Mouse (Mus musculus): ENCODE measurements around the gene Calml4. TPM values are rescaled to one million over a fixed set of nuclear protein-coding genes. Genes with fewer than 3 reads are reported as not detected.
"Not testable (repeated sequence)": the region's sequence is repeated elsewhere in the genome, so short reads cannot be mapped to it uniquely, and the experiment has no call there.

The Calml4 gene
- polyA plus RNA-seq, 1 experiment from 2014 or later: 4.9 TPM

DNA sequence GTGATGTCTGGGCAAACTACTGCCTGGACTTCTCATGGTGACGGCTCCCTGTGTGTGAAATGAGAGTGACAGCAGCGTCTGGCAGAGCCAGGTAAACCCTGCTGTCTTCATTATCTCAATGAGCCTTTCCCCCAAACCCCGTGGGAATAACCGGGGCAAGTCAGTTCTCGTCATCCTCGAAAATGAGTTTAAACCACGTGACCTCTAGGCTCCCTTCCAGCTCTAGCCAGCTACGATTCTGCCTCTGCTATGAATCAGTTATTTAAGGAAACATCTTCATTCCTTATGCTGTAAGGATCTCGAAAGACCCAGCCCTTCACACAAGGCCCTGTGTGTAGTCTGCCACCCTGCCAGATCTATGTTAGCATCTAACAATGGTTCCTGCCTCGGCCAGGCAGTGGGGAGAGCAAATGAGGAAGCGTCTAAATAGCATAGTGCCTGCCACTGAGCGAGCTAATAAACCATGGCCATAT, 40.7 kb upstream of the Calml4 start:
- H3K4me1 ChIP-seq (ENCODE audit: control insufficient read depth, insufficient read depth, low read length): no peaks in the 10 kb centered on the region
- H3K4me3 ChIP-seq (ENCODE audit: low read depth, low read length): no peak overlapping the region
- H3K27me3 ChIP-seq (ENCODE audit: control insufficient read depth, insufficient read depth, low read length): no peaks in the 10 kb centered on the region
- 76% methylated on average over 12 of the region's 12 CpGs for WGBS
- H3K27ac ChIP-seq (replicated peaks; ENCODE audit: low read depth, low read length): no peak overlapping the region
- ATAC-seq (ENCODE audit: insufficient number of reproducible peaks, low FRiP score, low TSS enrichment, low read depth) (no peak), DNase-seq (ENCODE audit: low spot score) (no peak)
- H3K36me3 ChIP-seq (ENCODE audit: control insufficient read depth, insufficient read depth, low read length): no peaks in the 10 kb centered on the region
- H3K4me2 ChIP-seq (ENCODE audit: low read depth, severe bottlenecking): no peak overlapping the region
- no peaks in the 10 kb centered on the region for H3K9me3 ChIP-seq (ENCODE audit: control insufficient read depth, low read length)
- H3K9ac ChIP-seq (ENCODE audit: low read length): no peak overlapping the region

DNA sequence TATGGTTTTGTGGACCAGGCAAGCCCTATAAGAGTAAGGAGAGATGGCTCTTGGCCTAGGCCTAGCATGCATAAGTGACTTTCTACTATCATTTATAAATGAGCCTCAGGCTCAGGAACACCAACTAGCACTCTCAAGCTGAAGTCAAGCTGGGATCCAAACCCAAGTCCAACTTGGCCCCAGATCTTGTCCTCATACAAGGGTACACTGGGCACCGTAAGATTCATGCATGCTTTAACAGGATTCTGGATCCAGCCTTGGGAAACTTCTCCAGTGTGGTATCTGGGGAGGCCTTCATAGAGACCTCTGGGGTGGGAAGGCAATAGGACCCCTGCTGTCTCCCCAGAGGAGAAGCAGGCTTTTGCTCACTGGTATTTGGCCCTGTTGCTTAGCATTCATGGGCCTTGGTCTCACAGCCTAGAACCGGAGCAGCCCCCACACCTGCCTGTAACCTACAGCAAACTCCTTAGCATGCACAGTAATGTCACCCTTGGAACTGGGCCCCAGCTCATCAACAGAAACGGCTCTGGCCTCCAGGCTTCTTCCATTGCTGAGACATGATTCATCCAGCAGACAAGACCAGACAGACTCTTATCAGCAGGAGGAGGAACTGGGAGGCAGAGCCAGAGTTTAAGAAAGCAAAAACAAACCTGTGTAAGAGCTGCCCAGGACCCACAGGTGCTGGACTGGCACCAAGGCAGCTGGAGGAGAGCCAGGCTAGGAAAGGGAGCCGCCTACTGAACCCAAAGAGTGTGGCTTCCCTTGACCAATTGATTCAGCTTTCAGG, 39.9 kb upstream of the Calml4 start:
- no peaks in the 10 kb centered on the region for H3K36me3 ChIP-seq (ENCODE audit: control insufficient read depth, insufficient read depth, low read length)
- H3K4me2 ChIP-seq (ENCODE audit: low read depth, severe bottlenecking): no peak overlapping the region
- 80% methylated on average over 4 of the region's 4 CpGs for WGBS
- no peaks in the 10 kb centered on the region for H3K27me3 ChIP-seq (ENCODE audit: control insufficient read depth, insufficient read depth, low read length)
- DNase-seq (ENCODE audit: low spot score) (no peak), ATAC-seq (ENCODE audit: insufficient number of reproducible peaks, low FRiP score, low TSS enrichment, low read depth) (no peak)
- no peaks in the 10 kb centered on the region for H3K4me1 ChIP-seq (ENCODE audit: control insufficient read depth, insufficient read depth, low read length)
- H3K9me3 ChIP-seq (ENCODE audit: control insufficient read depth, low read length): no peaks in the 10 kb centered on the region
- no peak overlapping the region for H3K9ac ChIP-seq (ENCODE audit: low read length)
- H3K27ac ChIP-seq (replicated peaks; ENCODE audit: low read depth, low read length): no peak overlapping the region
- H3K4me3 ChIP-seq (ENCODE audit: low read depth, low read length): no peak overlapping the region

DNA sequence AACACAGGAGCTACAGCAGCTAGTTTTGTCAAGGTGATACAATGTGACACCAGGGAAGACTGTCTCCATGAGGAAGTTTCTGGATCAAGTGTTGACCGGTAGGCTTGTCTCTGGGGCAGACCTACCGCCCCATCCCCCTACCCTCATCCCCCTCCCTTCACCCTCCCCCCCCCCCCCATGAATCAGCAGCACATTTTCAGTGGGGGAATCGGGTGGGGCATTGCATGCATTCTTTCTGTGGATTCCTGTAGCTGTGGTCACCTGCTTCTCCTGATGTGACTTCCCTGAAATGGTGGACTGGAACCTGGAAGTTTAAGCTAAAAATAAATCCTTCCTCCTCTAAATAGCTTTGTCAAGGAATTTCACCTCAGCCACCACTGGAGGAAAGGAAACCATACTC, 38.4 kb upstream of the Calml4 start:
- ATAC-seq (ENCODE audit: insufficient number of reproducible peaks, low FRiP score, low TSS enrichment, low read depth) (no peak), DNase-seq (ENCODE audit: low spot score) (no peak)
- WGBS: 87% methylated on average over 3 of the region's 3 CpGs
- Histone ChIP-seq H3K4me3 (ENCODE audit: low read depth, low read length) (no peak overlapping the region), H3K27ac (replicated peaks; ENCODE audit: low read depth, low read length) (no peak overlapping the region), H3K4me1 (ENCODE audit: control insufficient read depth, insufficient read depth, low read length) (no peaks in the 10 kb centered on the region), H3K36me3 (ENCODE audit: control insufficient read depth, insufficient read depth, low read length) (no peaks in the 10 kb centered on the region), H3K4me2 (ENCODE audit: low read depth, severe bottlenecking) (no peak overlapping the region), H3K9me3 (ENCODE audit: control insufficient read depth, low read length) (no peaks in the 10 kb centered on the region), H3K27me3 (ENCODE audit: control insufficient read depth, insufficient read depth, low read length) (no peaks in the 10 kb centered on the region), H3K9ac (ENCODE audit: low read length) (no peak overlapping the region)

- not testable (repeated sequence) for H3K9me3 ChIP-seq (ENCODE audit: control insufficient read depth, low read length); H3K4me3 ChIP-seq (ENCODE audit: low read depth, low read length); H3K4me1 ChIP-seq (ENCODE audit: control insufficient read depth, insufficient read depth, low read length); H3K9ac ChIP-seq (ENCODE audit: low read length); H3K27me3 ChIP-seq (ENCODE audit: control insufficient read depth, insufficient read depth, low read length); H3K4me2 ChIP-seq (ENCODE audit: low read depth, severe bottlenecking); H3K27ac ChIP-seq (replicated peaks; ENCODE audit: low read depth, low read length); H3K36me3 ChIP-seq (ENCODE audit: control insufficient read depth, insufficient read depth, low read length); DNase-seq (ENCODE audit: low spot score); ATAC-seq (ENCODE audit: insufficient number of reproducible peaks, low FRiP score, low TSS enrichment, low read depth)
- 78% methylated on average over 6 of the region's 6 CpGs for WGBS
These were observed 38.0 kb upstream of the Calml4 start for GRCm38 (mm10) chr9:62819910-62820309.

DNA sequence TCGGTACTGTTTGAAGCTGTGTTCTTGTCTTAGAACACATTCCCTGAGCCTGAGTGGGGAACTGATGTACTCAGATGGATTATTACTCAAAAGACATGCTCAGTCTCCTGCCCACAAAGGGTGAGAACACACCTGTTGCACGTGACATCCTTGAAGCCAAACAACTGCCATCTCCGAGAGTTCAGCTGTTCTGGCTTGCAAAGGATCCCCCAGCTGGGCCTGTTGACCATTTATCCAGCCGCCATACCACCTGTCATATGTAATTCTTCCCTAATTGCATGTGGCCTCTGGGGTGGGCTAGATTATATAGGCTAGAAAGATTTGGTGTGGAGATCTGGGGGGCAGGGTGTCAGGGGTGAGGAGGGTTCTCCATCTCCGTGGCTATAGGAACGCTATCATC, 37.1 kb upstream of the Calml4 start:
- DNase-seq (ENCODE audit: low spot score) (no peak), ATAC-seq (ENCODE audit: insufficient number of reproducible peaks, low FRiP score, low TSS enrichment, low read depth) (no peak)
- Histone ChIP-seq H3K4me1 (ENCODE audit: control insufficient read depth, insufficient read depth, low read length) (peaks cover 5% of the 10 kb centered on the region), H3K27ac (replicated peaks; ENCODE audit: low read depth, low read length) (no peak overlapping the region), H3K4me3 (ENCODE audit: low read depth, low read length) (no peak overlapping the region), H3K36me3 (ENCODE audit: control insufficient read depth, insufficient read depth, low read length) (no peaks in the 10 kb centered on the region), H3K27me3 (ENCODE audit: control insufficient read depth, insufficient read depth, low read length) (no peaks in the 10 kb centered on the region), H3K4me2 (ENCODE audit: low read depth, severe bottlenecking) (no peak overlapping the region), H3K9ac (ENCODE audit: low read length) (no peak overlapping the region), H3K9me3 (ENCODE audit: control insufficient read depth, low read length) (no peaks in the 10 kb centered on the region)
- 78% methylated on average over 6 of the region's 6 CpGs for WGBS

GRCm38 (mm10) chr9:62821811-62822210, 36.1 kb upstream of the Calml4 start:
- DNase-seq (ENCODE audit: low spot score) (no peak), ATAC-seq (ENCODE audit: insufficient number of reproducible peaks, low FRiP score, low TSS enrichment, low read depth) (no peak)
- no peak overlapping the region for H3K9ac ChIP-seq (ENCODE audit: low read length)
- peaks cover 14% of the 10 kb centered on the region for H3K4me1 ChIP-seq (ENCODE audit: control insufficient read depth, insufficient read depth, low read length)
- H3K9me3 ChIP-seq (ENCODE audit: control insufficient read depth, low read length): no peaks in the 10 kb centered on the region
- no peak overlapping the region for H3K4me2 ChIP-seq (ENCODE audit: low read depth, severe bottlenecking)
- H3K27ac ChIP-seq (replicated peaks; ENCODE audit: low read depth, low read length): no peak overlapping the region
- no peaks in the 10 kb centered on the region for H3K36me3 ChIP-seq (ENCODE audit: control insufficient read depth, insufficient read depth, low read length)
- H3K27me3 ChIP-seq (ENCODE audit: control insufficient read depth, insufficient read depth, low read length): no peaks in the 10 kb centered on the region
- WGBS: 92% methylated on average over 7 of the region's 7 CpGs
- H3K4me3 ChIP-seq (ENCODE audit: low read depth, low read length): no peak overlapping the region

DNA sequence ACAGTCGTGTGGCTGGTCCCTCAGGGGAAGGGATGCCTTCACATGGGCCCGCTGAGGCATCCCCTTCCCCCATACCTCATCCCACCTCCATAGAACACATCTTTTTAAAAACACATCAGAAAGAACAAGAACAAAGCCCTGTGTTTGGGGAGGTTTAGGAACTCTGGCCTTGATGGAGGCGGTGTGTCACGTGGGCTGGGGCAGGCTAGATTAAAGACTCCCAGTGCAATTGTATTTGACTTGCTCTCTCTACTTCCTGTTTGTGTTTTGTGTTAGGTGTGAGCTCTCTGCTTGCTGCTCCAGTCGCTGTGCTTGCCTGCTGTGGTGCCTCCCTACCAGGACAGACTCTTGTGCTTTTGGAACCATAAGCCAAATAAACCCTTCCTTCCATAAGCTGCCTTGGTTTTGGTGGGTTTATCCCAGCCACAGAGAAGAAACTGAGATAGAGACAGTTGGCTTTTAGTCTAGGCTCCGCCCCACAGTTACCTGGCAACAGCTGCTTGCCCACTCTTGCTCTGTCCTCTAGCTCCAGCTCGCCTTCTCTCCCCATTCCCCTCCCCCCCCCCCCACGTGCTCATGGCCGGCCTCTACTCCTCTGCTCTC, 32.0 kb upstream of the Calml4 start:
- H3K27me3 ChIP-seq (ENCODE audit: control insufficient read depth, insufficient read depth, low read length): no peaks in the 10 kb centered on the region
- peak overlapping the region; percentile 22; the same call in 1 of the 2 replicates for H3K4me2 ChIP-seq (ENCODE audit: low read depth, severe bottlenecking)
- no peak for ATAC-seq (ENCODE audit: insufficient number of reproducible peaks, low FRiP score, low TSS enrichment, low read depth)
- peaks cover 25% of the 10 kb centered on the region for H3K4me1 ChIP-seq (ENCODE audit: control insufficient read depth, insufficient read depth, low read length)
- H3K9me3 ChIP-seq (ENCODE audit: control insufficient read depth, low read length): no peaks in the 10 kb centered on the region
- H3K27ac ChIP-seq (replicated peaks; ENCODE audit: low read depth, low read length): peak overlapping the region; percentile 82
- H3K36me3 ChIP-seq (ENCODE audit: control insufficient read depth, insufficient read depth, low read length): no peaks in the 10 kb centered on the region
- WGBS: 4% methylated on average over 9 of the region's 9 CpGs
- no peak overlapping the region for H3K4me3 ChIP-seq (ENCODE audit: low read depth, low read length)
- no peak overlapping the region for H3K9ac ChIP-seq (ENCODE audit: low read length)
- DNase-seq (ENCODE audit: low spot score): peak; percentile 60

- no peaks in the 10 kb centered on the region for H3K27me3 ChIP-seq (ENCODE audit: control insufficient read depth, insufficient read depth, low read length)
- no peak overlapping the region for H3K4me3 ChIP-seq (ENCODE audit: low read depth, low read length)
- H3K9me3 ChIP-seq (ENCODE audit: control insufficient read depth, low read length): no peaks in the 10 kb centered on the region
- peaks cover 25% of the 10 kb centered on the region for H3K4me1 ChIP-seq (ENCODE audit: control insufficient read depth, insufficient read depth, low read length)
- H3K27ac ChIP-seq (replicated peaks; ENCODE audit: low read depth, low read length): peak overlapping the region; percentile 82
- WGBS: 4% methylated on average over 7 of the region's 7 CpGs
- peak; percentile 58 for DNase-seq (ENCODE audit: low spot score)
- no peak overlapping the region for H3K9ac ChIP-seq (ENCODE audit: low read length)
- H3K4me2 ChIP-seq (ENCODE audit: low read depth, severe bottlenecking): no peak overlapping the region; the same call in 1 of the 2 replicates
- H3K36me3 ChIP-seq (ENCODE audit: control insufficient read depth, insufficient read depth, low read length): no peaks in the 10 kb centered on the region
- no peak for ATAC-seq (ENCODE audit: insufficient number of reproducible peaks, low FRiP score, low TSS enrichment, low read depth)
These were observed 31.4 kb upstream of the Calml4 start for GRCm38 (mm10) chr9:62826456-62826855.
